Mouse (Mus musculus) liver, embryonic 14.5 days (tissue): ENCODE measurements around the gene Cbfb.

Experiments
- CTCF ChIP-seq: IDR thresholded peaks from 2 replicates; pipeline ENCODE4 v1.5.1; 2016; ENCODE audit warnings: antibody characterized with exemption, low read depth, control low read depth
- EP300 ChIP-seq: IDR thresholded peaks from 2 replicates; pipeline ENCODE4 v1.6.1; 2016; ENCODE audit warnings: antibody characterized with exemption, low read depth

GRCm38 (mm10) chr8:105224413-105225271 lies 54.2 kb downstream of the Cbfb start, which contains the start of gene D230025D16Rik:
- TF ChIP-seq CTCF (0 out of 2 replicates have a peak, but pooled peaks have one; percentile 1), EP300 (no peak)
